8 mouse cellular contexts compared by ENCODE assay signal in genomic region chr4:84883646-84884045, GRCm38 (mm10). TPM values are rescaled to one million over a fixed set of nuclear protein-coding genes. Genes with fewer than 3 reads are reported as not detected.
A peak's percentile ranks its signal among the peaks of the same experiment; 100 is the strongest.
DNase-seq lines count a peak whose midpoint lies in the region; ATAC-seq lines count a peak whose summit lies in the region.

No protein-coding gene starts in this region.

- no peaks in the 10 kb centered on the region for H3K27me3 ChIP-seq in heart, embryonic 16.5 days (ENCODE audit: control insufficient read depth, insufficient read depth, low read length)
- peaks cover 8% of the 10 kb centered on the region; the same call in 1 of the 2 replicates for H3K27me3 ChIP-seq in embryonic facial prominence, embryonic 10.5 days (replicated peaks; ENCODE audit: low read depth, poor library complexity, severe bottlenecking)
- H3K27me3 ChIP-seq in hindbrain, embryonic 12.5 days = no peaks in the 10 kb centered on the region
- H3K27me3 ChIP-seq in midbrain, embryonic 12.5 days = peaks cover 6% of the 10 kb centered on the region; the same call in 1 of the 2 replicates

- WGBS in heart, embryonic 16.5 days = 71% methylated on average over 12 of the region's 12 CpGs
- 74% methylated on average over 12 of the region's 12 CpGs for WGBS in embryonic facial prominence, embryonic 10.5 days
- WGBS in hindbrain, embryonic 12.5 days = 72% methylated on average over 12 of the region's 12 CpGs
- WGBS in midbrain, embryonic 12.5 days = 54% methylated on average over 12 of the region's 12 CpGs

- DNase-seq in heart, adult 18-20 months = no peak
- DNase-seq in embryonic facial prominence, embryonic 10.5 days (ENCODE audit: low spot score) = no peak
- DNase-seq in frontal cortex, postnatal 14 days (ENCODE audit: low spot score in 2 of 2) = no peak
- no peak for DNase-seq in thymus, postnatal 10 days (ENCODE audit: low spot score in 2 of 2)

- no peaks in the 10 kb centered on the region for H3K36me3 ChIP-seq in heart, embryonic 16.5 days (ENCODE audit: control insufficient read depth, insufficient read depth)
- H3K36me3 ChIP-seq in embryonic facial prominence, embryonic 10.5 days (replicated peaks) = no peaks in the 10 kb centered on the region
- no peaks in the 10 kb centered on the region for H3K36me3 ChIP-seq in hindbrain, embryonic 12.5 days
- no peaks in the 10 kb centered on the region for H3K36me3 ChIP-seq in midbrain, embryonic 12.5 days

- H3K9me3 ChIP-seq in heart, embryonic 16.5 days (replicated peaks; ENCODE audit: control insufficient read depth, low read length) = 0 out of 2 replicates have a peak, but pooled peaks cover 2% of the 10 kb centered on the region
- peaks cover 6% of the 10 kb centered on the region; the same call in 1 of the 2 replicates for H3K9me3 ChIP-seq in embryonic facial prominence, embryonic 10.5 days
- no peaks in the 10 kb centered on the region for H3K9me3 ChIP-seq in hindbrain, embryonic 12.5 days (replicated peaks)
- 0 out of 2 replicates have a peak, but pooled peaks cover 3% of the 10 kb centered on the region for H3K9me3 ChIP-seq in midbrain, embryonic 12.5 days

- H3K4me2 ChIP-seq in heart, embryonic 16.5 days (ENCODE audit: low read depth, low read length) = peak overlapping the region; percentile 79
- peak overlapping the region; percentile 82 for H3K4me2 ChIP-seq in hindbrain, embryonic 12.5 days (replicated peaks)
- H3K4me2 ChIP-seq in midbrain, embryonic 12.5 days (replicated peaks) = peak overlapping the region; percentile 71

- no peak for ATAC-seq in heart, embryonic 16.5 days (replicated peaks; ENCODE audit: extremely low read depth, insufficient read depth, low FRiP score)
- ATAC-seq in hindbrain, embryonic 12.5 days (ENCODE audit: low FRiP score) = peak; percentile 17
- ATAC-seq in midbrain, embryonic 12.5 days (ENCODE audit: low FRiP score, low read depth) = no peak; the same call in 1 of the 2 replicates
- no peak for ATAC-seq in activated CD4-positive, CD25-positive, alpha-beta regulatory T cell, adult 4 months

- peak overlapping the region; percentile 88; the same call in 1 of the 2 replicates for H3K27ac ChIP-seq in heart, embryonic 16.5 days (ENCODE audit: low read length)
- peak overlapping the region; percentile 98 for H3K27ac ChIP-seq in embryonic facial prominence, embryonic 10.5 days (replicated peaks)
- peak overlapping the region; percentile 91 for H3K27ac ChIP-seq in hindbrain, embryonic 12.5 days
- 0 out of 2 replicates have a peak overlapping the region, but pooled peaks have one; percentile 85 for H3K27ac ChIP-seq in midbrain, embryonic 12.5 days (replicated peaks)

- peak overlapping the region; percentile 96 for H3K9ac ChIP-seq in heart, embryonic 16.5 days (ENCODE audit: low read length)
- peak overlapping the region; percentile 92; the same call in 1 of the 2 replicates for H3K9ac ChIP-seq in hindbrain, embryonic 12.5 days
- H3K9ac ChIP-seq in midbrain, embryonic 12.5 days (replicated peaks) = peak overlapping the region; percentile 85; the same call in 1 of the 2 replicates

- peak overlapping the region; percentile 86 for H3K4me3 ChIP-seq in heart, embryonic 16.5 days (ENCODE audit: low read length)
- peak overlapping the region; percentile 79 for H3K4me3 ChIP-seq in embryonic facial prominence, embryonic 10.5 days
- peak overlapping the region; percentile 80 for H3K4me3 ChIP-seq in hindbrain, embryonic 12.5 days
- H3K4me3 ChIP-seq in midbrain, embryonic 12.5 days = peak overlapping the region; percentile 67

- H3K4me1 ChIP-seq in heart, embryonic 16.5 days (ENCODE audit: control insufficient read depth, insufficient read depth, low read length) = peaks cover 9% of the 10 kb centered on the region; the same call in 1 of the 2 replicates
- peaks cover 13% of the 10 kb centered on the region for H3K4me1 ChIP-seq in embryonic facial prominence, embryonic 10.5 days
- H3K4me1 ChIP-seq in hindbrain, embryonic 12.5 days = peaks cover 4% of the 10 kb centered on the region; the same call in 1 of the 2 replicates
- H3K4me1 ChIP-seq in midbrain, embryonic 12.5 days = 0 out of 2 replicates have a peak, but pooled peaks cover 4% of the 10 kb centered on the region

RNA-seq across cellular contexts. Expression of gene Cntln, which starts 0.5 kb away (rescaled TPM):
- 5.4 TPM in 2 replicates for polyA plus RNA-seq in heart, embryonic 16.5 days (2015; fragmentation: Nextera tagmentation; extraction: Ambion mirVana)
- 1 to 10 TPM; 2.0 to 2.3 TPM for total RNA-seq in heart, adult 18-20 months (2021)
- polyA plus RNA-seq in embryonic facial prominence, embryonic 10.5 days (2016; fragmentation: Nextera tagmentation; extraction: Ambion mirVana) = 5.8 and 6.5 TPM in 2 replicates
- polyA plus RNA-seq in hindbrain, embryonic 12.5 days (2016; fragmentation: Nextera tagmentation; extraction: Ambion mirVana) = 11.2 and 13.1 TPM in 2 replicates
- polyA plus RNA-seq in midbrain, embryonic 12.5 days (2016; fragmentation: Nextera tagmentation; extraction: Ambion mirVana) = 10.7 and 11.3 TPM in 2 replicates
- polyA plus RNA-seq in activated CD4-positive, CD25-positive, alpha-beta regulatory T cell, adult 4 months (2017; shearing (Covaris generic)) = 1 to 10 TPM; 3.4 to 3.6 TPM
